Mouse (Mus musculus) MEL (cell line): Measurements from ENCODE around the gene Nacad. TPM values are rescaled to one million over a fixed set of nuclear protein-coding genes. Genes with fewer than 3 reads are reported as not detected.

ENCODE experiments used
- DNase-seq: peaks from one replicate; pipeline ENCODE4 v3.0.0; 2011; ENCODE audit warnings: low read depth, low spot score
- H3K27ac ChIP-seq: 2 replicates; pipeline ENCODE4 v1.5.1; 2012; ENCODE audit warnings: low read depth, mild to moderate bottlenecking, control low read depth, low read length, moderate library complexity; ENCODE audit not compliant: control insufficient read depth
- H3K27me3 ChIP-seq, 2 experiments: fragments of 150-350 bp in 1 of 2; sonication (generic) in 1 of 2; 2 replicates each; pipeline ENCODE4 v1.6.1; 2012; ENCODE audit warnings: low read length in 2 of 2, mild to moderate bottlenecking in 2 of 2, improper control_type of control experiment in 1 of 2, moderate library complexity in 1 of 2; ENCODE audit not compliant: insufficient read depth in 2 of 2, control insufficient read depth in 1 of 2
- H3K36me3 ChIP-seq, 2 experiments: 2 replicates each; pipeline ENCODE4 v1.6.1; 2012 to 2014; ENCODE audit warnings: low read length in 2 of 2, improper control_type of control experiment in 1 of 2, inconsistent platforms in 1 of 2, mild to moderate bottlenecking in 1 of 2; ENCODE audit not compliant: insufficient read depth in 2 of 2, control insufficient read depth in 1 of 2
- H3K4me1 ChIP-seq, 2 experiments: fragments of 150-350 bp in 1 of 2; sonication (generic) in 1 of 2; 2 replicates each; pipeline ENCODE4 v1.6.1; 2012; ENCODE audit warnings: low read length in 2 of 2, improper control_type of control experiment in 1 of 2, mild to moderate bottlenecking in 1 of 2; ENCODE audit not compliant: insufficient read depth in 2 of 2, control insufficient read depth in 1 of 2
- H3K4me3 ChIP-seq, 2 experiments: fragments of 150-350 bp in 1 of 2; sonication (generic) in 1 of 2; 2 replicates each; pipeline ENCODE4 v1.5.1; 2012; ENCODE audit warnings: low read depth in 2 of 2, low read length in 2 of 2, mild to moderate bottlenecking in 2 of 2, moderate library complexity in 2 of 2, control low read depth in 1 of 2, improper control_type of control experiment in 1 of 2; ENCODE audit not compliant: control insufficient read depth in 1 of 2, insufficient read depth in 1 of 2
- H3K79me2 ChIP-seq: 2 replicates; pipeline ENCODE4 v1.6.1; 2012; ENCODE audit warnings: mild to moderate bottlenecking, low read length, moderate library complexity; ENCODE audit not compliant: control insufficient read depth, poor library complexity, insufficient read depth
- H3K9ac ChIP-seq: 2 replicates; pipeline ENCODE4 v1.6.1; 2012; ENCODE audit warnings: low read depth, mild to moderate bottlenecking, control low read depth, low read length, moderate library complexity; ENCODE audit not compliant: control insufficient read depth, poor library complexity, severe bottlenecking
- H3K9me3 ChIP-seq: fragments of 150-350 bp; sonication (generic); replicated peaks from 2 replicates; pipeline ENCODE4 v1.6.1; 2012; ENCODE audit warnings: mild to moderate bottlenecking, low read length, improper control_type of control experiment, moderate library complexity; ENCODE audit not compliant: insufficient read depth
- BHLHE40 ChIP-seq: IDR thresholded peaks from 2 replicates; pipeline ENCODE4 v1.6.1; 2012; ENCODE audit warnings: low read depth, mild to moderate bottlenecking, inconsistent platforms, low read length, improper control_type of control experiment, borderline replicate concordance
- CHD1 ChIP-seq: IDR thresholded peaks from 2 replicates; pipeline ENCODE4 v1.6.1; 2012; ENCODE audit warnings: low read depth, mild to moderate bottlenecking, inconsistent platforms, low read length, improper control_type of control experiment
- CHD2 ChIP-seq: IDR thresholded peaks from 2 replicates; pipeline ENCODE4 v1.6.1; 2011; ENCODE audit warnings: low read length, improper control_type of control experiment
- CTCF ChIP-seq, 3 experiments: IDR thresholded peaks in 2 of 3; conservative IDR thresholded peaks in 1 of 3; 2 replicates each; pipeline ENCODE4 v1.5.1; 2011 to 2012; ENCODE audit warnings: low read length in 3 of 3, low read depth in 2 of 3, mild to moderate bottlenecking in 2 of 3, improper control_type of control experiment in 1 of 3, inconsistent platforms in 1 of 3, mixed read lengths in 1 of 3, moderate library complexity in 1 of 3; ENCODE audit not compliant: control insufficient read depth in 1 of 3, insufficient read depth in 1 of 3, poor library complexity in 1 of 3, severe bottlenecking in 1 of 3
- E2F4 ChIP-seq: IDR thresholded peaks from 2 replicates; pipeline ENCODE4 v1.6.1; 2011; ENCODE audit warnings: low read depth, low read length, improper control_type of control experiment, borderline replicate concordance
- EP300 ChIP-seq, 2 experiments: IDR thresholded peaks; 2 replicates each; pipeline ENCODE4 v1.6.1; 2011; ENCODE audit warnings: improper control_type of control experiment in 2 of 2, low read length in 2 of 2, low read depth in 1 of 2, mild to moderate bottlenecking in 1 of 2
- GATA1 ChIP-seq: IDR thresholded peaks from 2 replicates; pipeline ENCODE4 v1.6.1; 2011; ENCODE audit warnings: low read depth, low read length, improper control_type of control experiment
- JUND ChIP-seq: IDR thresholded peaks from 2 replicates; pipeline ENCODE4 v1.6.1; 2011; ENCODE audit warnings: low read depth, mild to moderate bottlenecking, improper control_type of control experiment, low read length
- MAFK ChIP-seq: IDR thresholded peaks from 2 replicates; pipeline ENCODE4 v1.6.1; 2011; ENCODE audit warnings: low read depth, mild to moderate bottlenecking, low read length, improper control_type of control experiment, borderline replicate concordance
- MEF2A ChIP-seq: IDR thresholded peaks from 2 replicates; pipeline ENCODE4 v1.6.1; 2014; ENCODE audit warnings: low read depth, mild to moderate bottlenecking, inconsistent platforms, low read length, improper control_type of control experiment; ENCODE audit not compliant: poor library complexity, insufficient replicate concordance, severe bottlenecking; ENCODE audit errors: extremely low read depth
- MXI1 ChIP-seq: IDR thresholded peaks from 2 replicates; pipeline ENCODE4 v1.6.1; 2011; ENCODE audit warnings: mild to moderate bottlenecking, low read depth, low read length, improper control_type of control experiment
- MYB ChIP-seq: IDR thresholded peaks from 2 replicates; pipeline ENCODE4 v1.6.1; 2011; ENCODE audit warnings: mild to moderate bottlenecking, low read depth, low read length, improper control_type of control experiment
- MYC ChIP-seq: IDR thresholded peaks from 2 replicates; pipeline ENCODE4 v1.6.1; 2011; ENCODE audit warnings: low read depth, mild to moderate bottlenecking, low read length, improper control_type of control experiment, moderate library complexity
- NRF1 ChIP-seq: IDR thresholded peaks from 2 replicates; pipeline ENCODE4 v1.6.1; 2014; ENCODE audit warnings: low read depth, mild to moderate bottlenecking, inconsistent platforms, low read length, improper control_type of control experiment, moderate library complexity; ENCODE audit not compliant: poor library complexity, insufficient read depth, severe bottlenecking
- POLR2A ChIP-seq, 2 experiments: IDR thresholded peaks; 2 replicates each; pipeline ENCODE4 v1.6.1; 2011 to 2012; ENCODE audit warnings: low read length in 2 of 2, mild to moderate bottlenecking in 2 of 2, control low read depth in 1 of 2, improper control_type of control experiment in 1 of 2, low read depth in 1 of 2, moderate library complexity in 1 of 2; ENCODE audit not compliant: control insufficient read depth in 1 of 2, insufficient read depth in 1 of 2, poor library complexity in 1 of 2
- POLR2AphosphoS2 ChIP-seq: IDR thresholded peaks from 2 replicates; pipeline ENCODE4 v1.6.1; 2011; ENCODE audit warnings: low read length, improper control_type of control experiment
- POLR2AphosphoS5 ChIP-seq: IDR thresholded peaks from 2 replicates; pipeline ENCODE4 v1.6.1; 2012; ENCODE audit warnings: low read depth, borderline replicate concordance, mild to moderate bottlenecking, inconsistent platforms, low read length, moderate library complexity, mixed read lengths
- RAD21 ChIP-seq: IDR thresholded peaks from 2 replicates; pipeline ENCODE4 v1.6.1; 2011; ENCODE audit warnings: mild to moderate bottlenecking, low read depth, low read length, improper control_type of control experiment
- RCOR1 ChIP-seq: IDR thresholded peaks from 2 replicates; pipeline ENCODE4 v1.6.1; 2012; ENCODE audit warnings: low read depth, mild to moderate bottlenecking, inconsistent platforms, low read length, improper control_type of control experiment
- SMC3 ChIP-seq: IDR thresholded peaks from 2 replicates; pipeline ENCODE4 v1.6.1; 2011; ENCODE audit warnings: low read depth, low read length, improper control_type of control experiment
- USF1 ChIP-seq: IDR thresholded peaks from 2 replicates; pipeline ENCODE4 v1.6.1; 2014; ENCODE audit warnings: low read depth, mild to moderate bottlenecking, inconsistent platforms, low read length, improper control_type of control experiment, moderate library complexity
- USF2 ChIP-seq, 2 experiments: IDR thresholded peaks; 2 replicates each; pipeline ENCODE4 v1.6.1; 2011 to 2012; ENCODE audit warnings: improper control_type of control experiment in 2 of 2, low read length in 2 of 2, borderline replicate concordance in 1 of 2, inconsistent platforms in 1 of 2, low read depth in 1 of 2, mild to moderate bottlenecking in 1 of 2; ENCODE audit not compliant: insufficient read depth in 1 of 2
- ZKSCAN1 ChIP-seq: IDR thresholded peaks from 2 replicates; pipeline ENCODE4 v1.6.1; 2012; ENCODE audit warnings: low read depth, mild to moderate bottlenecking, inconsistent platforms, low read length, improper control_type of control experiment, moderate library complexity
- polyA plus RNA-seq, 2 experiments: library from polyadenylated mRNA; stranded (reverse) in 1 of 2; unstranded in 1 of 2; fragments of >175 nt in 1 of 2; fragments of >200 nt in 1 of 2; gene quantifications; 2 replicates each; pipeline versions ENCODE4 v1.2.1 to v1.2.4; 2012; ENCODE audit warnings: low replicate concordance in 2 of 2, low read depth in 1 of 2; ENCODE audit not compliant: insufficient read length in 2 of 2, insufficient read depth in 1 of 2, missing spikeins in 1 of 2
- total RNA-seq: library from RNA; depleted of rRNA; stranded (reverse); fragments of 300-350 nt; gene quantifications from 2 replicates; pipeline ENCODE4 v1.2.3, GENCODE M21; 2012

The Nacad gene
- total and polyA plus RNA-seq, 3 experiments: 0.12 to 0.32 TPM; not detected in 1

DNA sequence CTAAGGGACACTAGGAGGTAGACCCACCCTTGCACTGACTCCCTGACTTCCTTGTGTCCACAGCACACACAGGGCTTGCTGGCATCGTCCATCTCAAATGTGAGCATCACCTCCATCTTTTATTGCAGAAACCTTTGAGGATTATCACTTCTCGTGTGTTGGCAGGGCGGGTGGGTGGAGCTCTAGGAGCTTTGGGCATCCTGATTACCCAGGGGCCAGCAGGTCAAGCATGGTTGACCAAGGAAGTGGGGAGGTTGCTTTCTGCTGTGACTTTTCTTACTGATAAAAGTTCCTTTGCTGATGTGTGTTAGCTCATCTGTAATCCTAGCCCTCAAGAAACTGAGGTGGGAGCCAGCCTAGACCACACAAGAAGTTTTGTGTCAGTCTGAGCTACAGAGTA, 29.7 kb downstream of the Nacad start:
- Histone ChIP-seq H3K4me1 (no peaks in the 10 kb centered on the region), H3K4me3 (no peak overlapping the region), H3K27me3 (no peaks in the 10 kb centered on the region), H3K79me2 (peaks cover 3% of the 10 kb centered on the region; the same call in 1 of the 2 replicates), H3K9ac (no peak overlapping the region), H3K36me3 (peaks cover 0 to 18% of the 10 kb centered on the region in 2 experiments; a peak in 2 of 4 replicates), H3K9me3 (no peaks in the 10 kb centered on the region), H3K27ac (no peak overlapping the region)
- DNase-seq: no peak
- TF ChIP-seq E2F4: no peak
- no peak for TF ChIP-seq MEF2A
- TF ChIP-seq POLR2AphosphoS2: no peak
- no peak for TF ChIP-seq JUND
- no peak for TF ChIP-seq RCOR1
- TF ChIP-seq CHD2: no peak
- TF ChIP-seq CTCF (IDR thresholded peaks at IDR 0.05 in 2 of 3, conservative IDR thresholded peaks at IDR 0.05 in 1 of 3; ENCODE audit: control insufficient read depth in 1 of 3, insufficient read depth in 1 of 3, low read depth in 2 of 3, low read length in 3 of 3, poor library complexity in 1 of 3, severe bottlenecking in 1 of 3): no peak

DNA sequence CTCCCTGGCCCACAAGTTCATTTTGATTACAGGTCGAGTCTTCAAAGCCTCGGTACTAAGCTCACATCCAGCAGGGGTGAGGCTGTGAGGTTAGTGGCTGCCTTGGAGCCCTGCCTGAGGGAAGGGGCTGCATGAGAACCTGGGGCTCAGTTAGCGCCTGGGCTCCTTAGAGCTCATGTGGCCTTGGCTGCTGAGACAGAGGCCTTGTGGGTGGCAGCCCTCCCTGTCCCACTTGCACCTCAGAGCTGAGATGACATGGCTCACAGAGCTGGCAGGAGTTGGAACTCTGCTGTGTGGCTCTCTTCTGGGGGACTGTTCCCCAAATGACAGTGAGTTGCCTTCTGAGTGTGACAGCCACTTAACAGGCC, 36.5 kb downstream of the Nacad start:
- Histone ChIP-seq H3K4me1 (peaks cover 4 to 10% of the 10 kb centered on the region in 2 experiments), H3K27ac (no peak overlapping the region), H3K79me2 (peaks cover 16% of the 10 kb centered on the region), H3K36me3 (peaks cover 12 to 15% of the 10 kb centered on the region in 2 experiments), H3K27me3 (no peaks in the 10 kb centered on the region), H3K9ac (no peak overlapping the region), H3K4me3 (no peak overlapping the region), H3K9me3 (no peaks in the 10 kb centered on the region)
- no peak for DNase-seq
- TF ChIP-seq JUND (no peak), USF1 (no peak), MAFK (no peak), E2F4 (no peak), MYC (no peak), CHD1 (no peak), SMC3 (no peak), POLR2AphosphoS5 (no peak), MXI1 (no peak), BHLHE40 (no peak), EP300 (IDR thresholded peaks at IDR 0.05; ENCODE audit: low read depth in 1 of 2, low read length in 2 of 2) (no peak), NRF1 (no peak), GATA1 (no peak), MYB (no peak), RCOR1 (no peak), RAD21 (no peak), USF2 (IDR thresholded peaks at IDR 0.05; ENCODE audit: borderline replicate concordance in 1 of 2, insufficient read depth in 1 of 2, low read depth in 1 of 2, low read length in 2 of 2) (no peak), POLR2A (IDR thresholded peaks at IDR 0.05; ENCODE audit: control insufficient read depth in 1 of 2, insufficient read depth in 1 of 2, low read depth in 1 of 2, low read length in 2 of 2, poor library complexity in 1 of 2) (no peak), ZKSCAN1 (no peak)
- TF ChIP-seq, all 39 proteins: peak for 0
